Mouse (Mus musculus) monocyte, adult 59 days (primary cell): ENCODE data around the gene Zfp658. TPM values are rescaled to one million over a fixed set of nuclear protein-coding genes. Genes with fewer than 3 reads are reported as not detected.

Source experiments
- total RNA-seq, 2 experiments: library from RNA; stranded (reverse); gene quantifications; one replicate each; pipeline ENCODE4 v1.2.4; 2023

Zfp658 gene
- 10 to 100 TPM; 10.2 to 11.0 TPM for total RNA-seq

GRCm38 (mm10) chr7:43562006-43562633, at the start of gene Zfp658:
TSS of gene Zfp658 (plus strand) at chr7:43562256.

GRCm38 (mm10) chr7:43544225-43544977, 17.7 kb upstream of the Zfp658 start, which contains the start of gene Cd33:
TSS of gene Cd33 (minus strand) at chr7:43544428.

DNA sequence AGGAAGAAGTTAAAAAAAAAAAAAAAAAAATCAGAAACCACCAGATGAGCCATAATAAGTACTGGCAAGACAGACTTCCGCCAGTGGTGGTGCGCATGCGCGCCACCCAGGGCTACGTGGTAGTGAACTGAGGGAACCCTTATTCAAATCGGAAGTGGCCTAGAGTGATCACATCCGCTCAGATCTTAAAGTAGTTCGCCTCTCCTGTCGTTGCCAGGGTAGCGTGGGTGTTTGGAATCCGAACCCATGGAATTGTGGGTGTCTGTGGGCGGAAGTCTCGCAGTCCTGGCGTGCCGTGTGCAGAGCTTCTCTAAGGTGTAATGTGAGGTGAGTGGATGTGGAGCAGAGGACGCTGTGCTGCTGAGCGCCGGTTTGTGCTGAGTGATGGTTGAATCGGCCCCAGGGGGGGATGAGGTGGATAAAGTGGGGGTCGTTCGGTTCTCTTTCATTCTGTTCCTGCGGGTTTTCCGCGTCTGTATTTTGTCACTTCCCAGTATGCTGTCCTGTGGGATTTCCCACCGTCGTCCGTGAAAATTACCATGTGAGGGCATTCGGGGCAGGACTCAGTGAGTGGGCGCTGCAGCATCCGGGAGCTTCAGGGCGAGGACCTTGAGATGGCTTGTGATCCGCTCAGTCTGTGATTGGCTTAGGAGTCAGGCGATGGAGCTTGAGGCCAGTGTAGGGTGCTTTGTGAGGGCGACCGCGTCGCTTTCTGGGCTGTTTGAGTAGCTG, 17.6 kb downstream of the Zfp658 start, which contains the start of gene Zfp719:
Zfp719 (plus strand) TSS at position 171 of the 732 bp plus-strand sequence.

GRCm38 (mm10) chr7:43606896-43607742, 45.1 kb downstream of the Zfp658 start, which contains the start of gene Zfp819:
TSS of gene Zfp819 (plus strand) at chr7:43607169.

Other genes starting within 250 kb of the Zfp658 start
- 10 to 100 TPM; 19.0 to 21.5 TPM for gene Zfp715, start 249.0 kb upstream of the Zfp658 start, total RNA-seq
- gene Siglecf, start 210.9 kb upstream of the Zfp658 start, total RNA-seq: under 1 TPM in 1 of 2 experiments, not detected in 1; 0.55 TPM
- 1 to 10 TPM; 8.9 to 9.6 TPM for gene Siglecg, start 154.1 kb upstream of the Zfp658 start, total RNA-seq
- gene Lim2, start 134.6 kb upstream of the Zfp658 start, total RNA-seq: not detected
- gene Nkg7, start 125.2 kb upstream of the Zfp658 start, total RNA-seq: under 1 TPM in 1 of 2 experiments, not detected in 1; 0.81 TPM
- gene Cldnd2, start 121.5 kb upstream of the Zfp658 start, total RNA-seq: not detected
- gene Etfb, start 118.2 kb upstream of the Zfp658 start, total RNA-seq: 10 to 100 TPM; 70.6 to 73.5 TPM
- not detected for gene Gm45233, start 118.1 kb upstream of the Zfp658 start, total RNA-seq
- 1 to 10 TPM; 4.6 to 6.6 TPM for gene Vsig10l, start 99.1 kb upstream of the Zfp658 start, total RNA-seq
- not detected for gene Iglon5, start 72.2 kb upstream of the Zfp658 start, total RNA-seq
- not detected for gene 4931406B18Rik, start 56.3 kb upstream of the Zfp658 start, total RNA-seq
- 10 to 100 TPM; 61.6 to 75.0 TPM for gene Cd33, start 17.8 kb upstream of the Zfp658 start, total RNA-seq
- 10 to 100 TPM; 10.5 to 10.7 TPM for gene Zfp719, start 17.4 kb downstream of the Zfp658 start, total RNA-seq
- gene Zfp819, start 44.9 kb downstream of the Zfp658 start, total RNA-seq: 1 to 10 TPM in 1 of 2 experiments, not detected in 1; 1.2 TPM
- not detected for gene Ceacam18, start 72.5 kb downstream of the Zfp658 start, total RNA-seq
- gene Siglece, start 97.9 kb downstream of the Zfp658 start, total RNA-seq: 100 to 1,000 TPM; 128 to 137 TPM
- 1 to 10 TPM; 6.9 to 7.3 TPM for gene Ctu1, start 109.8 kb downstream of the Zfp658 start, total RNA-seq
- not detected for gene Klk14, start 128.2 kb downstream of the Zfp658 start, total RNA-seq
- gene Klk13, start 150.3 kb downstream of the Zfp658 start, total RNA-seq: not detected
- gene Klk12, start 206.6 kb downstream of the Zfp658 start, total RNA-seq: not detected
- gene Klk11, start 212.3 kb downstream of the Zfp658 start, total RNA-seq: not detected
- not detected for gene Klk10, start 218.8 kb downstream of the Zfp658 start, total RNA-seq
- gene Klk9, start 229.6 kb downstream of the Zfp658 start, total RNA-seq: not detected
- 1 to 10 TPM; 4.9 to 5.3 TPM for gene Klk8, start 235.3 kb downstream of the Zfp658 start, total RNA-seq
- not detected for gene Klk7, start 249.0 kb downstream of the Zfp658 start, total RNA-seq